Mouse (Mus musculus) embryonic facial prominence, embryonic 14.5 days (tissue): ENCODE measurements around the gene Ggn. TPM values are rescaled to one million over a fixed set of nuclear protein-coding genes. Genes with fewer than 3 reads are reported as not detected.
"Not testable (repeated sequence)": the region's sequence is repeated elsewhere in the genome, so short reads cannot be mapped to it uniquely, and the experiment has no call there.

Experiments
- ATAC-seq: fragments of 200-750 bp; cut with Nextera tagmentation; 2 replicates; pipeline ENCODE4 v1.8.0; 2017; ENCODE audit warnings: low read depth, moderate number of reproducible peaks, moderate TSS enrichment
- DNase-seq: peaks from one replicate; pipeline ENCODE4 v3.0.0-alpha.2; 2015; ENCODE audit warnings: low spot score
- H3K27ac ChIP-seq: fragments of 300-500 bp; sonication (generic); replicated peaks from 2 replicates; pipeline ENCODE4 v1.5.1; 2014; ENCODE audit warnings: low read depth, mild to moderate bottlenecking, low read length, moderate library complexity
- H3K27me3 ChIP-seq: fragments of 300-500 bp; sonication (generic); replicated peaks from 2 replicates; pipeline ENCODE4 v1.6.1; 2014; ENCODE audit warnings: low read length; ENCODE audit not compliant: control insufficient read depth, insufficient read depth
- H3K36me3 ChIP-seq: fragments of 300-500 bp; sonication (generic); 2 replicates; pipeline ENCODE4 v1.6.1; 2014; ENCODE audit warnings: low read length, mixed read lengths; ENCODE audit not compliant: control insufficient read depth, insufficient read depth
- H3K4me1 ChIP-seq: fragments of 300-500 bp; sonication (generic); 2 replicates; pipeline ENCODE4 v1.6.1; 2014; ENCODE audit warnings: antibody characterized with exemption, low read length; ENCODE audit not compliant: control insufficient read depth, insufficient read depth
- H3K4me2 ChIP-seq: fragments of 300-500 bp; sonication (generic); 2 replicates; pipeline ENCODE4 v1.6.1; 2014; ENCODE audit warnings: low read depth, mild to moderate bottlenecking, low read length, moderate library complexity, mixed read lengths
- H3K4me3 ChIP-seq: fragments of 300-500 bp; sonication (generic); 2 replicates; pipeline ENCODE4 v1.5.1; 2014; ENCODE audit warnings: low read depth, mild to moderate bottlenecking, low read length
- H3K9ac ChIP-seq: fragments of 300-500 bp; sonication (generic); 2 replicates; pipeline ENCODE4 v1.6.1; 2014; ENCODE audit warnings: low read depth, mild to moderate bottlenecking, low read length, moderate library complexity, mixed read lengths
- H3K9me3 ChIP-seq: fragments of 300-500 bp; sonication (generic); 2 replicates; pipeline ENCODE4 v1.6.1; 2016; ENCODE audit warnings: low read length; ENCODE audit not compliant: control insufficient read depth
- WGBS: fragments of 180-500 bp; shearing (Covaris S2); extraction: QIAGEN DNeasy Blood & Tissue Kit; methylation state at CpG from one replicate; pipeline ENCODE4 v1.1.7; 2014; 5-methylcytosine and 5-hydroxymethylcytosine counted together
- polyA plus RNA-seq: library from polyadenylated mRNA; unstranded; fragments of >200 nt; fragmentation: Nextera tagmentation; extraction: Ambion mirVana; gene quantifications from 2 replicates; pipeline ENCODE4 v1.2.1, GENCODE M21; 2014

Ggn gene
- polyA plus RNA-seq, 1 experiment from 2014 or later: 0.72 TPM

- peak; percentile 71; the same call in 1 of the 2 replicates for ATAC-seq
- peak within 1 kb of the TSS; percentile 64 for H3K4me2 ChIP-seq
- H3K4me3 ChIP-seq: peak within 1 kb of the TSS; percentile 33
- H3K9me3 ChIP-seq: no peaks in the 10 kb centered on the region
- H3K9ac ChIP-seq: peak within 1 kb of the TSS; percentile 53
- H3K4me1 ChIP-seq: no peaks in the 10 kb centered on the region
- H3K36me3 ChIP-seq: no peaks in the 10 kb centered on the region
- H3K27me3 ChIP-seq: no peaks in the 10 kb centered on the region
- WGBS: 4% methylated on average over 9 of the region's 20 CpGs
- no peak within 1 kb of the TSS for H3K27ac ChIP-seq
- peak; percentile 73 for DNase-seq
Observed at GRCm38 (mm10) chr7:29134693-29135386, 35.2 kb upstream of the Ggn start, which contains the start of gene Rasgrp4. Gene Rasgrp4 (plus strand): TSS chr7:29134851.

- no peaks in the 10 kb centered on the region for H3K9me3 ChIP-seq
- H3K4me3 ChIP-seq: no peak overlapping the region
- ATAC-seq (no peak), DNase-seq (no peak)
- no peak overlapping the region for H3K4me2 ChIP-seq
- WGBS: 44% methylated on average over 16 of the region's 16 CpGs
- no peaks in the 10 kb centered on the region for H3K4me1 ChIP-seq
- H3K36me3 ChIP-seq: no peaks in the 10 kb centered on the region
- H3K27me3 ChIP-seq: no peaks in the 10 kb centered on the region
- no peak overlapping the region for H3K27ac ChIP-seq
- H3K9ac ChIP-seq: no peak overlapping the region
Observed at GRCm38 (mm10) chr7:29137429-29137828, 32.6 kb upstream of the Ggn start.

DNA sequence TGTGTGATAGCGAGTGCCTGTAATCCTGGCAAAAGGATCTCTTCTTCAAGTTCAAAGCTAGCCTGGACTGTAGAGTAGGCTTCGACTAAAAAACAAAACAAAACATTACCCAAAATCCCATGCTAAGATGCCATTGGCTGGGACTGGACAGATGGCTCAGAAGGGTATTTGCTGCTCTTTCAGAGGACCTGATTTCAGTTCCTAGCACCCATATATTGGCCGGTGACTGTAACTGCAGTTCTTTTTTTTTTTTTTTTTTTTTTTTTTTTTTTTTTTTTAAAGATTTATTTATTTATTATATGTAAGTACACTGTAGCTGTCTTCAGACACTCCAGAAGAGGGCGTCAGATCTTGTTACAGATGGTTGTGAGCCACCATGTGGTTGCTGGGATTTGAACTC is 30.8 kb upstream of the Ggn start:
- not testable (repeated sequence) for H3K27me3 ChIP-seq, H3K4me2 ChIP-seq, H3K9me3 ChIP-seq, H3K4me1 ChIP-seq, H3K9ac ChIP-seq, ATAC-seq, H3K27ac ChIP-seq, DNase-seq, H3K36me3 ChIP-seq, H3K4me3 ChIP-seq
- 89% methylated on average over 3 of the region's 4 CpGs for WGBS

DNA sequence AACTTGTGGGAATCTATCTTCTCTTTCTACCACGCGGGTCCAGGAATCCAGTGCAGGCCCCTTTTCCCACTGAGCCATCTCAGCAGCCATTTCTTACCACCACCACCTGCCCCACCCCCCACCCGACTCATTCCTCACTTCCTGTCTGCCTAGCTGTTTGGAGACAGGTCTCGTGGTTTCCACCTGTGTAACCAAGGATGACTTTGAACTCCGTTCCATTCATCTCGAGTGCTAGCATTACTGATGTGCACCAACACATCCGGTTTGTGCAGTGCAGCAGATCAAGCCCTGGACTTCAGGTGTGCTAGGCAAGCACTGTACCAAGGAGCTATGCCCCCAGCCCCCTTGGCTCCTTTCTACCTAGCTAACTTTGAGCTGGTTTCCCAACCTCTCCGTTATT is 28.6 kb upstream of the Ggn start:
- Histone ChIP-seq H3K9me3 (no peaks in the 10 kb centered on the region), H3K4me3 (no peak overlapping the region), H3K27me3 (no peaks in the 10 kb centered on the region), H3K27ac (no peak overlapping the region), H3K4me1 (no peaks in the 10 kb centered on the region), H3K36me3 (no peaks in the 10 kb centered on the region), H3K4me2 (no peak overlapping the region), H3K9ac (no peak overlapping the region)
- DNase-seq: no peak
- ATAC-seq: no peak
- 77% methylated on average over 8 of the region's 8 CpGs for WGBS

GRCm38 (mm10) chr7:29144006-29144405 is 26.0 kb upstream of the Ggn start:
- no peaks in the 10 kb centered on the region for H3K4me1 ChIP-seq
- no peak overlapping the region for H3K27ac ChIP-seq
- H3K9me3 ChIP-seq: no peaks in the 10 kb centered on the region
- WGBS: 90% methylated on average over 4 of the region's 4 CpGs
- no peak overlapping the region for H3K9ac ChIP-seq
- ATAC-seq: no peak
- no peaks in the 10 kb centered on the region for H3K36me3 ChIP-seq
- no peak for DNase-seq
- H3K4me2 ChIP-seq: no peak overlapping the region
- no peak overlapping the region for H3K4me3 ChIP-seq
- no peaks in the 10 kb centered on the region for H3K27me3 ChIP-seq

DNA sequence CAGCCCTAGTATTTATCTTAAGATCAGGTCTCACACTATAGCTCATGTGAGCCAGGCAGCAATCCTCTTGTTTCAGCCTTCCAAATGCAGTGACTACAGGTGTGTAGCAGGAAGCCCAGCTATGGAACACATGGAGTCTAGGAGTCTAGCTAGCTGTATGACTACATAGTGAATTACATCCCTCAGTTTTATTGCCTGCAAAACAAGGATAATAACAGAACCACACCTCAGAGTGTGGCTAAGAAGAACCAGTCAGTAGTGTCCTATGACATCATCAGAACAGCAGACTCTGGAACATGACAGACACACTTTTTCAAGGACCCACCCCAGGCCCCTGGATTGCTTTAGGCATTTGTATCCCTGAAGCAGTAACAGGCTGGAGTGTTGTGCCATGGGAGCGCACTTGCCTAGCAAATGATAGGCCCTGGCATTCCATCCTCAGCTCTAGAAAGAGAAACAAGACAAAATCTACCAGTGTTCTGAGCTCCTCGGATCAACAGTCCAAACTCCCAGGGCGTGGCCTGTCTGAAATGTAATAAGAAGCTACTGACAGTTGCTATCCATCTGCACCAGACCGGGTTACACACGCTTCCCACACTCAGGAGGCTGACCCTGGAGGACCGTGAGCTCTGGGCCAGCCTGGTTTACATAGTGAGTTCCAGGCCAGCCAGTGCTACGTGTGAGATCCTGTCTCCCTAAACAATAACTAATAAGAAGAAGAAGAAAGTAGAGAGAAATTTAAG is 23.2 kb upstream of the Ggn start:
- ATAC-seq: no peak
- WGBS: 64% methylated on average over 7 of the region's 7 CpGs

DNA sequence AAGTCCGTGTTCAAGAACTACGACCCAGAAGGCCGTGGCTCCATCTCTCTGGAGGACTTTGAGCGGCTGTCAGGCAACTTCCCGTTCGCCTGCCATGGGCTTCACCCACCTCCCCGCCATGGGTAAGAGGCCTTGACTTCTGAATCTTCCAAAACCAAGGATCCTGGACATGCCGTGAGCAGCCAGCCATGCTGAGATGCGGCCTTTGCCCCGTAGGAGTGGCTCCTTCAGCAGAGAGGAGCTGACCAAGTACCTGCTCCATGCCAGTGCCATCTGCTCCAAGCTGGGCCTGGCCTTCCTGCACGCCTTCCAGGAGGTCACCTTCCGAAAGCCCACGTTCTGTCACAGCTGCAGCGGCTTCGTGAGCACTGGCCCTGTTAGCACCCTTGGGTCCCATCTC is 21.2 kb upstream of the Ggn start:
- Histone ChIP-seq H3K4me1 (no peaks in the 10 kb centered on the region), H3K9me3 (no peaks in the 10 kb centered on the region), H3K4me3 (no peak overlapping the region), H3K27me3 (no peaks in the 10 kb centered on the region), H3K9ac (no peak overlapping the region), H3K27ac (no peak overlapping the region), H3K36me3 (no peaks in the 10 kb centered on the region), H3K4me2 (no peak overlapping the region)
- WGBS: 91% methylated on average over 15 of the region's 15 CpGs
- ATAC-seq (no peak), DNase-seq (no peak)

More for the DNA sequence above, 23.2 kb upstream of the Ggn start:
- H3K36me3 ChIP-seq: no peaks in the 10 kb centered on the region
- no peak overlapping the region for H3K9ac ChIP-seq
- H3K4me2 ChIP-seq: no peak overlapping the region
- H3K27me3 ChIP-seq: no peaks in the 10 kb centered on the region
- no peaks in the 10 kb centered on the region for H3K4me1 ChIP-seq
- DNase-seq: no peak
- no peak overlapping the region for H3K27ac ChIP-seq
- H3K9me3 ChIP-seq: no peaks in the 10 kb centered on the region
- H3K4me3 ChIP-seq: no peak overlapping the region

- 65% methylated on average over 10 of the region's 10 CpGs for WGBS
- H3K4me2 ChIP-seq: no peak overlapping the region
- H3K4me1 ChIP-seq: 0 out of 2 replicates have a peak, but pooled peaks cover 2% of the 10 kb centered on the region
- no peak overlapping the region for H3K9ac ChIP-seq
- no peak overlapping the region for H3K4me3 ChIP-seq
- DNase-seq (no peak), ATAC-seq (no peak)
- no peaks in the 10 kb centered on the region for H3K36me3 ChIP-seq
- no peaks in the 10 kb centered on the region for H3K27me3 ChIP-seq
- no peaks in the 10 kb centered on the region for H3K9me3 ChIP-seq
- H3K27ac ChIP-seq: no peak overlapping the region
Observed at GRCm38 (mm10) chr7:29151486-29151885, 18.5 kb upstream of the Ggn start.
